Mouse (Mus musculus): Measurements from ENCODE around the gene Vsig10. TPM values are rescaled to one million over a fixed set of nuclear protein-coding genes. Genes with fewer than 3 reads are reported as not detected.
"Not testable (repeated sequence)": the region's sequence is repeated elsewhere in the genome, so short reads cannot be mapped to it uniquely, and the experiment has no call there.

Vsig10 gene
- total RNA-seq, 2 experiments from 2014 or later = 23.4 to 26.0 TPM

DNA sequence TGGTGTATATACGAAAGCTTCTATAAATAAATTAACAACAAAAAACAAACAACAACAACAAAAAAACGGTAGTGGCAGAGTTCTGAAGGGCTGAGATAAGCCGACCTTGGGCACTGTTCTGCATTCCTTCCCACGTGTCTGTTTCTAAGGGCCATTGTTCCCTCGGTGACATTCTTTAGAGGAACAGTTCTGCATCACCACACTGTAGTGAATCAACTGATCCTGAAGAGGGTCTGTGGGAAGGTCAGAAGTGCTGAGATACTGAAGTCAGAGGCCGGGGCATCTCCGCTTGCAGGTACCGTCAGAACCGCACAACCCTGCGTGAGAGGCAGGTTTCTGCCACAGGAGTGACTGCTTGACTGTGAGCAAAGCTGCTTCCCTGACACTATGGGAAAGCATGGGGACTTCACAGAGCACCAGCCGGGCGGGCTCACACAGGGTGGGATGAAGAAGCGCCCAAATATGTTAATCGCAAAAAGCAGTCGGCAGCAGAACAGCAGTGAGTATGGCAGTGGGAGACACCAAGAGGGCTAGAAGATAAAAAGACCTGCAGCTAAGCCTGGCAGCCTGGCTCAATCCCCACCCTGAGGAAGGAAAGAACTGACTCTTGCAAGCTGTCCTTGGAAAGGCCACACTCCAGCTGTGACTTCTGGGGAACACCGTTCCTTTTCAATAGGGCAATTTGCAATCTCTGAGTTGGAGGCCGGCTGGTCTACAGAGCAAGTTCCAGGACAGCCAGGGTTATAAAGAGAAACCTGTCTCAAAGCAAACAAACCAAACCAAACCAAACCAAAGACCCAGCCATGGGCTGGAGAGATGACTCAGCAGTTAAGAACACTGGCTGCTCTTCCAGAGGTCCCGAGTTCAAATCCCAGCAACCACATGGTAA lies 14.9 kb upstream of the Vsig10 start:
- no peak for DNase-seq

DNA sequence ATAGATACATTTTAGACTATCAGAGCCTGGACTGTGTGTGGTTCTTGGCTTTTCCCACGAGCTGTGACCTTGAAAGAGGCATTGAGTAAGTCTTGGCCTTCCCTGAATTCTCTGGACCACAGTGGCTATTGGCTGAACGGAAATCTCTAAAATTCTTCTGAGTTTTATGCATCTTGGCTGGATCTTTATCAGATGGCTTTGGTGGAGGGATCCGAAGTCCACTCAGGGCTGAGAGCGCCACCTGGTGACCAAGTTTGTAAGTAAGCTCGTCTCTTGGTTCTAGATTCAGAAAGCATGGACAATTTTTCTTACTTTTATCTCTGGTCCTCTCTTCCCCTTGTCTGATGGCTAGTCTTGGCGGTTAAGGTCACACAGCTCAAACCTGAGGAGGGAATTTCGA lies 13.9 kb upstream of the Vsig10 start:
- peak; percentile 90 for DNase-seq

- DNase-seq = no peak
These were observed 13.1 kb upstream of the Vsig10 start for GRCm38 (mm10) chr5:117305754-117306153.

GRCm38 (mm10) chr5:117306826-117307225 lies 12.1 kb upstream of the Vsig10 start:
- DNase-seq = no peak

- DNase-seq = peak; percentile 89
These were observed 11.2 kb upstream of the Vsig10 start for GRCm38 (mm10) chr5:117307699-117308098.

DNA sequence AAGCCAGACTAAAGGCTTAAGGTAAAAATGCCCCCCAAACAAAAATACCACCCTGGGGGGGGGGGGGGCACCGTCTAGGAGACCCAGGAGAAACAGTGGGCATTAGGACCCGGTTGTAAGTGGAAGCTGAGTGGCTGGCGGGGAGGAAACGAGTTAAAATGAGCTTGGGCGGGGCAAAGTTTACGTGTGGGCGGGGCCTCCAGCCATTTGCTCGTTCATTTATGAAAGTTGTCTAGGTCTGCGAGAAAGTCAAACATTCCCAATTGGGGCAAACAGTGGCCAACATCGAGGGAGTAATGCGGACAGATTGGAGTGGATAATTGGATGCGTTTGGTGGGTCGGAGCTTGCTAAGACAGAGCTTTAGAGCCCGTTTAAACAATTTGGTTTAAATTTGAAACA lies 5.5 kb upstream of the Vsig10 start:
- peak; percentile 78 for DNase-seq

DNA sequence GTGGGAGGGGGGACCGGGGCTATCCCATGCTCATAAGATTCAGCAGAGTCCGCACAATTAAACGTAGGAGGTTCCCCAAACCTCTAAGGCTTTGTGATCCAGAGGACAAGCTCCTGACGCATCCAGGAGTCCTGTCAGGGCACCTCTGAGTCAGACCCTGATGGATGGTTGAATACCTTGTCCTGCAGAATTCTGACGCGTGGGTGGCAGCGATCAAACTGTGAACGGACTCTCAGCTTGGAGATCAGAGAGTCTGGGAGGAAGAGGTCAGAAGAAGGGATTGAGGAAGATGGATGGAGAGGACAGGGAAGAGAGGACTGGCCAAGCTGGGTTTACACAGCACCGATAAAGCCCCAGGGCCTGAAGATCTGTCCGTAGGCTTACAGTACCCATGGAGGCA lies 5.0 kb upstream of the Vsig10 start:
- no peak for DNase-seq

GRCm38 (mm10) chr5:117314587-117315428 lies 4.1 kb upstream of the Vsig10 start:
- no peak for DNase-seq

DNA sequence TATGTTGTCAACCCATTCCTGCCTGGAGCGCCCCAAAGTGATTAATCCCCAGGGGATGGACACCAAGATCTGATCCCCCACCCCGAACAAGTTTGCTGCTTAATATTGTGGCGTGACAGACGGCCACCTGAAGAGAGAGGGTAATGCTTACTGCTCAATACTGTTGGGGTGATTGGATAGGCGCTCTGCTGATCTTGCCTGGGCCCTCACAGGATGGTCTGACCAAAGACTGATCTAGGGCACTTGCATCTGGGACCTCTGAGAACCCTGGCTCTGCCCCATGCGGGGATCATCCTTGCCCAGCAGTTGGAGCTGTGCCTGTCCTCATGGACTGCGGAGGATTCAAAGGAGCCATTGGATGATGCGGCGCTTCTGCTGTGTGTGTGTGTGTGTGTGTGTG lies 4.9 kb downstream of the Vsig10 start:
- no peak for DNase-seq

GRCm38 (mm10) chr5:117326408-117326807 lies 7.5 kb downstream of the Vsig10 start:
- no peak for DNase-seq

- no peak for DNase-seq
These were observed 11.6 kb downstream of the Vsig10 start for GRCm38 (mm10) chr5:117330457-117330856.

DNA sequence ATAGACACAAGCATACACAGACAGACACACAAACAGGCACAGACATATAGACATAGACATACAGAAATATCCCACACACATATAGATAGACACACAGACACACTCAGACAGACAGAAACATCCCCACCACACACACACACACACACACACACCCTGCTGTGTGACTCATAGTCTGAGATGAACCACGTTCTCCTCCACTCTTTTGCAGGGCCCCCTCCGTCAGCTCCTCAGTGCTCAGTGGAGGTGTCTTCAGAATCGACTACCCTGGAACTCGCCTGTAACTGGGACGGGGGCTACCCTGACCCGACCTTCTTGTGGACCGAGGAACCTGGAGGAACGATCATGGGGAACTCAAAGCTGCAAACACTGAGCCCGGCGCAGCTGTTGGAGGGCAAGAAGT lies 19.1 kb downstream of the Vsig10 start:
- DNase-seq = no peak

DNA sequence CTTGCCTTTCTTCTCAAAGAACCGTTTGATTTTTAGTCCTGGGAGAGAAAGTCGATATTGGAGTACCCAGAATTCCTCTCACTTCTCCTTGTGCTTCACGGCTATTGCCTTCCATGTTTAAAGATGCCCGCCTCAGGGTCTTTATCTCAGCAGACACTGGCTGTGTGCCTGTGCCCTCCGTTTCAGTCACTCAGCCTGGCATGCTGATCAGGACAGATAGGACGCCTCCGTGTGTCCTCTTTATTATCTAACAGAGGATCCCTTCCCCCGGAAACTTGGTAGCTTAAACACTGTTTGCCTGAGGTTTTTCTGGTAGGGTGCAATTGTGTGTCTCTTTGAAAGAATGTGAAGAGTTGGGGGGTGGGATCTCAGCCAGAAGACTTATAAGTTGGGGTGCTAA lies 19.6 kb downstream of the Vsig10 start:
- no peak for DNase-seq

- DNase-seq = no peak
These were observed 21.2 kb downstream of the Vsig10 start for GRCm38 (mm10) chr5:117340081-117340480.

GRCm38 (mm10) chr5:117341896-117342295 lies 23.0 kb downstream of the Vsig10 start:
- no peak for DNase-seq

DNA sequence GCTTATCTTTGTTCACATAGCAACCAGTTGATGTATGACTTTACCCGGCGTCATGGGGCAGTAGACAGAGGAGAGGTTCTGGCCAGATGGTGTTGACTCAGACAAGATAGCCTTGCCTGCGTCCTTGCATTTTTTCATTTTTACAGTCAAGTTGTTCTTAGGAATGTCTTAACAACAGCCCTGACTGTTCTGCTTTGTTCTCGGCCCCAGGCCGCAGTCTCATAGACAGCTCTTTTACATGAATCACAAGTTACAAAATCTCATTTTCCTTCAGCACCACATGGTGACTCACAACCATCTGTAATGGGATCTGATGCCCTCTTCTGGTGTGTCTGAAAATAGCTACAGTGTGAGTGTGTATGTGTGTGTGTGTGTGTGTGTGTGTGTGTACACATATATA lies 25.6 kb downstream of the Vsig10 start:
- DNase-seq = not testable (repeated sequence)

DNA sequence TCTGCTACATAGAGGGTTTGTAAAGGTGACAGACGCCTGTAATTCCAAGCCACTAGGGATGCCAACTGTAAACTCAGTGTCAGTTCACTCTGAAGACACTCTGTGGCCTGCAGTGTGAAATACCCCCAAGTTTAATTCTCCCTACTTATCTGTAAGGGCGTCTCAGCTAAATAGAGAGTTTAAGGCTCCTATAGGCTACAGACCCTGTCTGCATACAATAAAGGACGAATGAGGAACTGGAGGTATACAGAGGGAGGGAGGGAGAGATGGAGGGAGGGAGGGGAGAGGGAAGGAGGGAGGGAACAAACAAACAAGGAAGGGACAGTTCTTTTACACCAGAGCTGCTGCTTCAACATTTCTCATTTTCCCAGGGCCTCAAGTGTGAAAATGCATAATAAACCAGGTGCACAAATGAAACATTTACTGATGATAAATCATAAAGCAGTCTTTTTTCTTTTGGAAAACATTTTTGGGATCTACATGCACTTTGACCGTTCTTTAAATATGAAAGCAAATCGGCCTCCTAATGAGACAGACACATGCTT lies 26.6 kb downstream of the Vsig10 start:
- DNase-seq = no peak

GRCm38 (mm10) chr5:117346281-117346680 lies 27.4 kb downstream of the Vsig10 start:
- no peak for DNase-seq

DNA sequence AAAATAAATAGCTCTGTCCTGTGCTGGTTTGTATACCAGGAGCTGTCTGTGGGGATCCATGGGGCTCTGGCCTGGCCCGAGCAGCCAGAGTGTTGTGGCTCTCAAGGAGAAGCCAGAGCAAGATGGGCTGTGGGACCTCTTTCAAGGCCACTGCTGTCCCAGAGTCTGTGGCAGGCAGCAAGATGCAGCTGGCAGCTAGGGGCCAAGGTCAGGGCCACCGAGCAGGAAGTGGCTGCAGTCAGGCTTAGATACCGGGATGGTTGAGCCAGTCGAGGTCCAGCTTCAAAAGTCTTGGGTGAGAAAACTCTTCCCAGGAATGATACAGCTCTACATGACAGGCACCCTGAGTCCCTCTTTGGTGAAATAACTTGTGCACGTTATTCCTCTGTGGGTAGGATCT lies 28.1 kb downstream of the Vsig10 start:
- peak; percentile 48 for DNase-seq

DNA sequence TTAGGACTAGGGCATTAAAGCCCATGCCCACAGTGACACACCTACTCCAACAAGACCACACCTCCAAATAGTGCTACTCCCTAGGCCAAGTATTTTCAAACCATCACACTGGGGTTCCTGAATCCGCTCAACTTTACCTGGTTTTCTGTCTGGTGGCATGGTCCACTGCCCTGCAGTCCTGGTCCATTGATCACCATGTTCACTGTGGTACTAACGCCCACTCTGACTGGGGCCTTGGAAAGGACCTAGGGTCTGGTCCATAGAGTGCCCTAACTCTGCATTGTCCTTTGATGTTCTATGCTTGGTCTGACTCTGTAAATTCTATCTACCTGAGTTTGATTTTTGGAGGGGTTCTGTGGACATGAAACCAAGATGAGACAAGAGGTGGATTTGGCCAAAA lies 29.0 kb downstream of the Vsig10 start:
- no peak for DNase-seq

GRCm38 (mm10) chr5:117348279-117348678 lies 29.4 kb downstream of the Vsig10 start:
- DNase-seq = peak; percentile 79

DNA sequence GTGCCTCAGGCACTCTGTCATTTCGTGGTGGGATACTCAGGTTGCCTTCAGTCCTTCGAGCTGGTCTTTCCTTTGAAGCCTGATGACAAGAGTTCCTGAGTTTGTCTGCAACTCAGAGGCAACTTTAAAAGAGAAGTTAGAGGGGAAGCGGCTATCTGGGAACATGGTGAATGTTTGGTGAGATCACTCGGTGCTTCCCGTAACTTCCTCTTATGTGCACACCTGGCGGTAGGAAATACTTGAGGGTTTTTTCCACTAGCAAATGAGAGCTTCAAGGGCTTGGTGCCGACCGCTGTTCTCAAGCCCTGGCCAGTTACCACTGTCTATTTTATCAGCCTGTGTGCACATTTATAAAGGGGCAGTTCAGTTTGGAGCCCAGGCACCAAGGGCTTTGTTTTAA lies 35.2 kb downstream of the Vsig10 start:
- no peak for DNase-seq

Data from adrenal gland, postnatal 10 days (tissue).